Mouse (Mus musculus) CH12.LX (cell line): ENCODE measurements around the gene Sgms1. TPM values are rescaled to one million over a fixed set of nuclear protein-coding genes. Genes with fewer than 3 reads are reported as not detected.

ENCODE experiments used
- DNase-seq: peaks from one replicate; pipeline ENCODE4 v3.0.0-alpha.2; 2013; ENCODE audit errors: extremely low read depth
- H3K27ac ChIP-seq: 2 replicates; pipeline ENCODE4 v1.5.1; 2012; ENCODE audit warnings: low read depth, mild to moderate bottlenecking, control low read depth, moderate library complexity; ENCODE audit not compliant: insufficient read depth
- H3K27me3 ChIP-seq: replicated peaks from 2 replicates; pipeline ENCODE3; 2012; ENCODE audit warnings: inconsistent platforms
- H3K36me3 ChIP-seq, 2 experiments: replicated peaks in 1 of 2; 2 replicates each; pipeline versions ENCODE3 to v1.6.1; 2012; ENCODE audit warnings: inconsistent platforms in 1 of 2, low read length in 1 of 2, mild to moderate bottlenecking in 1 of 2, mixed read lengths in 1 of 2, moderate library complexity in 1 of 2; ENCODE audit not compliant: control insufficient read depth in 1 of 2, insufficient read depth in 1 of 2
- H3K4me1 ChIP-seq, 2 experiments: 2 replicates each; pipeline ENCODE4 v1.6.1; 2012; ENCODE audit warnings: inconsistent platforms in 1 of 2, moderate library complexity in 1 of 2; ENCODE audit not compliant: insufficient read depth in 2 of 2, control insufficient read depth in 1 of 2
- H3K4me2 ChIP-seq: 2 replicates; pipeline ENCODE4 v1.6.1; 2012; ENCODE audit warnings: low read depth, mild to moderate bottlenecking, control low read depth; ENCODE audit not compliant: poor library complexity, insufficient read depth, severe bottlenecking
- H3K4me3 ChIP-seq, 3 experiments: fragments of 150-350 bp in 1 of 3; sonication (generic) in 1 of 3; replicated peaks in 1 of 3; 2 replicates each; pipeline versions ENCODE3 to v1.5.1; 2011 to 2012; ENCODE audit warnings: low read depth in 2 of 3, low read length in 2 of 3, mild to moderate bottlenecking in 2 of 3, moderate library complexity in 2 of 3, control low read depth in 1 of 3, improper control_type of control experiment in 1 of 3, inconsistent platforms in 1 of 3, mixed read lengths in 1 of 3; ENCODE audit not compliant: poor library complexity in 1 of 3
- H3K79me2 ChIP-seq: replicated peaks from 2 replicates; pipeline ENCODE4 v1.6.1; 2012; ENCODE audit warnings: mild to moderate bottlenecking, moderate library complexity; ENCODE audit not compliant: control insufficient read depth, poor library complexity, insufficient read depth, severe bottlenecking; ENCODE audit errors: extremely low read depth
- H3K9ac ChIP-seq: 2 replicates; pipeline ENCODE4 v1.6.1; 2012; ENCODE audit warnings: low read depth, mild to moderate bottlenecking, control low read depth, moderate library complexity; ENCODE audit not compliant: insufficient read depth
- H3K9me3 ChIP-seq: replicated peaks from 2 replicates; pipeline ENCODE3; 2012; ENCODE audit warnings: low read length, inconsistent platforms, mixed read lengths
- CHD2 ChIP-seq: IDR thresholded peaks from 2 replicates; pipeline ENCODE4 v1.6.1; 2011; ENCODE audit warnings: low read length, improper control_type of control experiment
- E2F4 ChIP-seq: IDR thresholded peaks from 2 replicates; pipeline ENCODE4 v1.6.1; 2011; ENCODE audit warnings: low read depth, low read length, improper control_type of control experiment; ENCODE audit not compliant: insufficient replicate concordance
- ETS1 ChIP-seq: conservative IDR thresholded peaks from 2 replicates; pipeline ENCODE4 v1.6.1; 2012; ENCODE audit warnings: low read depth, mild to moderate bottlenecking, inconsistent platforms, low read length, improper control_type of control experiment, moderate library complexity
- IRF4 ChIP-seq: IDR thresholded peaks from 2 replicates; pipeline ENCODE4 v1.6.1; 2014; ENCODE audit warnings: low read depth, mild to moderate bottlenecking, inconsistent platforms, low read length, improper control_type of control experiment
- JUND ChIP-seq: conservative IDR thresholded peaks from 2 replicates; pipeline ENCODE4 v1.6.1; 2011; ENCODE audit warnings: low read depth, low read length, improper control_type of control experiment
- KAT2A ChIP-seq: IDR thresholded peaks from 2 replicates; pipeline ENCODE4 v1.6.1; 2012; ENCODE audit warnings: low read length, improper control_type of control experiment, inconsistent platforms; ENCODE audit not compliant: insufficient replicate concordance
- MAX ChIP-seq: IDR thresholded peaks from 2 replicates; pipeline ENCODE4 v1.6.1; 2011; ENCODE audit warnings: low read length, improper control_type of control experiment
- MEF2A ChIP-seq: IDR thresholded peaks from 2 replicates; pipeline ENCODE4 v1.6.1; 2014; ENCODE audit warnings: low read depth, mild to moderate bottlenecking, inconsistent platforms, low read length, improper control_type of control experiment, borderline replicate concordance
- NELFE ChIP-seq: IDR thresholded peaks from 2 replicates; pipeline ENCODE4 v1.6.1; 2011; ENCODE audit warnings: low read depth, low read length, improper control_type of control experiment
- RAD21 ChIP-seq: IDR thresholded peaks from 2 replicates; pipeline ENCODE4 v1.6.1; 2011; ENCODE audit warnings: low read depth, mild to moderate bottlenecking, low read length, improper control_type of control experiment, moderate library complexity
- TBP ChIP-seq: conservative IDR thresholded peaks from 2 replicates; pipeline ENCODE4 v1.6.1; 2011; ENCODE audit warnings: low read depth, low read length, improper control_type of control experiment
- UBTF ChIP-seq: IDR thresholded peaks from 2 replicates; pipeline ENCODE4 v1.6.1; 2012; ENCODE audit warnings: low read depth, mild to moderate bottlenecking, inconsistent platforms, low read length, improper control_type of control experiment, moderate library complexity
- USF1 ChIP-seq: IDR thresholded peaks from 2 replicates; pipeline ENCODE4 v1.6.1; 2014; ENCODE audit warnings: low read depth, mild to moderate bottlenecking, inconsistent platforms, low read length, improper control_type of control experiment
- ZMIZ1 ChIP-seq: IDR thresholded peaks from 2 replicates; pipeline ENCODE4 v1.6.1; 2012; ENCODE audit warnings: low read depth, mild to moderate bottlenecking, inconsistent platforms, low read length, improper control_type of control experiment
- dilution Hi-C: fragments of 300-500 bp; cut with MboI; formaldehyde crosslinking; loops from 2 replicates; pipeline ENCODE4 v1.14.3; 2020; ENCODE audit warnings: low sequenced_read_pairs; ENCODE audit not compliant: extremely low pct_unique_long_range_greater_than_20kb, extremely low pct_ligation_motif_present
- in situ Hi-C: fragments of 300-500 bp; cut with MboI; formaldehyde crosslinking; loops from 3 replicates; pipeline ENCODE4 v1.14.3; 2019; ENCODE audit warnings: low sequenced_read_pairs, low pct_ligation_motif_present, low pct_unique_long_range_greater_than_20kb, mixed read lengths
- polyA plus RNA-seq: library from polyadenylated mRNA; unstranded; fragments of >175 nt; gene quantifications from 2 replicates; pipeline ENCODE4 v1.2.1, GENCODE M21; 2012; ENCODE audit warnings: low read depth; ENCODE audit not compliant: insufficient read length
- total RNA-seq, 2 experiments: library from RNA; depleted of rRNA; stranded (reverse); fragments of 300-350 nt in 1 of 2; fragments of >200 nt in 1 of 2; gene quantifications; 2 replicates each; pipeline ENCODE4 v1.2.3; 2012 to 2014

Gene Sgms1
- total and polyA plus RNA-seq, 3 experiments: 1.4 to 1.8 (median 1.8) TPM

DNA sequence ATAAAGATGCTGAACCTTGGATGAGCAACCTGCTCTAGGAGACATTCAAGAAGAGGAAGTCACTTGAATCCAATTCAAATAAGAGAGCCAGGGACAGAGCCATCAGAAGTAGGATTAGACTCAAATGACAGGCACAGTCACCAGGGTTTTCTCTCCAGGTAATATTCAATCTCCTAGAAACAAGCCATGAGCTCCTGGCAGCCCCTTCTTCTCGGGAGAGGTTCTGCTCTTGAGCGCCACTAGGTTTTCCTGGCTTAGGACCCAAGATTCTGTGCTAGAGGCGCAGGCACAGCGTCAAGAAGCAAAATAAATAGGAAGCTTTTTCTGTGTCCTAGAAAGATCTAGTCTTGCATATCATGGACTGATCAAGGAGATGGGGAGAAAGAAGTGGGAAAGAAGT lies 76.2 kb downstream of the Sgms1 start:
- no peak overlapping the region for H3K4me2 ChIP-seq
- H3K9ac ChIP-seq: no peak overlapping the region
- H3K27me3 ChIP-seq: no peaks in the 10 kb centered on the region
- no peak overlapping the region for H3K4me3 ChIP-seq
- in situ Hi-C loops: no loop called here
- no peak for DNase-seq
- H3K79me2 ChIP-seq: no peaks in the 10 kb centered on the region
- H3K9me3 ChIP-seq: no peaks in the 10 kb centered on the region
- H3K36me3 ChIP-seq: no peaks in the 10 kb centered on the region
- no peak for TF ChIP-seq UBTF
- dilution Hi-C loops: no loop called here
- peaks cover 0 to 5% of the 10 kb centered on the region in 2 experiments; a peak in 2 of 4 replicates for H3K4me1 ChIP-seq
- no peak overlapping the region for H3K27ac ChIP-seq

GRCm38 (mm10) chr19:32311762-32312161 lies 77.8 kb downstream of the Sgms1 start:
- Histone ChIP-seq H3K79me2 (no peaks in the 10 kb centered on the region), H3K36me3 (no peaks in the 10 kb centered on the region), H3K4me1 (peaks cover 0 to 5% of the 10 kb centered on the region in 2 experiments; a peak in 2 of 4 replicates), H3K27me3 (no peaks in the 10 kb centered on the region), H3K4me2 (no peak overlapping the region), H3K27ac (no peak overlapping the region), H3K4me3 (no peak overlapping the region), H3K9ac (no peak overlapping the region), H3K9me3 (no peaks in the 10 kb centered on the region)
- dilution Hi-C loops (no loop called here), in situ Hi-C loops (no loop called here)
- no peak for DNase-seq
- TF ChIP-seq CHD2 (no peak), ETS1 (no peak), ZMIZ1 (no peak), NELFE (no peak), IRF4 (no peak), KAT2A (no peak)

GRCm38 (mm10) chr19:32311063-32311462 lies 78.5 kb downstream of the Sgms1 start:
- Histone ChIP-seq H3K4me1 (peaks cover 0 to 1% of the 10 kb centered on the region in 2 experiments; a peak in 2 of 4 replicates), H3K27ac (no peak overlapping the region), H3K9me3 (no peaks in the 10 kb centered on the region), H3K27me3 (no peaks in the 10 kb centered on the region), H3K4me3 (no peak overlapping the region), H3K4me2 (no peak overlapping the region), H3K36me3 (no peaks in the 10 kb centered on the region), H3K9ac (no peak overlapping the region), H3K79me2 (no peaks in the 10 kb centered on the region)
- dilution Hi-C loops (no loop called here), in situ Hi-C loops (no loop called here)
- DNase-seq: peak; percentile 10
- TF ChIP-seq E2F4 (no peak), JUND (no peak), MAX (no peak), UBTF (no peak), USF1 (no peak), MEF2A (no peak), TBP (no peak), ZMIZ1 (no peak), RAD21 (no peak)
